Mouse (Mus musculus): ENCODE data around the gene Foxp1.

DNA sequence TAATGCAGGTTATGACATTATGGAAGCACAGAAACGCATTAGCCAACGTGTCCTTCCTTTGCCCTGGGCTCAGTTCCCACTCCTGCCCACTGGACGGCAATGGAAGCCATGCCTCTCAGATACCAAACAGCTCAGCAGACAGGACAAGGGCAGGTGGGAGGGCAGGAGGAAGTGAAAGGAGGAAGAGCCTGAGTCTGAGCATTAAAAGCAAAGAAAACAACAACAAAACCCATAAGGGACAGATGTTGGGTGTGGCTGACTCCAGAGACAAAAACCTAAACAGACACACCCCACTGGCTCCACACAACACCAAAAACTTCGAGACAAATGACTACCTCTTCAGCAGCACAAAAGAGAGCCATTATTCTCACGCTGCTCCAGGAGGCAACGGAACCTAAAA is 515.0 kb downstream of the Foxp1 start:
- TF ChIP-seq CTCF (IDR thresholded peaks at IDR 0.05; ENCODE audit: low read depth) (peak; percentile 23), EP300 (IDR thresholded peaks at IDR 0.05; ENCODE audit: low read depth) (no peak)
